Mouse (Mus musculus): Measurements from ENCODE around the gene Gpc5.

Gpc5 gene

DNA sequence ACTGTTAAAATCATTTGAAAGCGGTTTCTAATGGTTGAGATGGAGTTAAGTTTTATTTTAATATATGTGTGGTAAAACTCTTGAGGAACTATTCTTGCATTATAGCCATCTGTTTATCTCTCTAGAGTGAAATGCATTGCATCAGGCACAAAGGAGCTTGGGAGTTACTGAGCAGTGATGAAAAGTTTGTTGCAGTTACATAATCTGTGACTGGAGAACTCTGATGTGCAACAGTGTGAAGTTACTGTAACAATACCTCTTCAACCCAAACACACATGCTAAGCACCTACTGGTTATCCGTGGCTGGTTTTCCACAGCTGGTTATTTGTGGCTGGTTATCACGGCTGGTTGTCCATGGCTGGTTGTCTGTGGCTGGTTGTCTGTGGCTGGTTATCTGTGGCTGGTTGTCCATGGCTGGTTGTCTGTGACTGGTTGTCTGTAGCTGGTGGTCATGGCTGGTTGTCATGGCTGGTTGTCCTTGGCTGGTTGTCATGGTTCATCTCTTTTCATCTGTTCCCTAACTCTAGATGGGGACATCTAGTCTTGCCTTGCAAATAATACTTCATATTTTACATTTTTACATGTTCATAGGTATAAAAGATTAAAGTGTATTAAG lies 273.4 kb downstream of the Gpc5 start:
- no peak for DNase-seq (ENCODE audit: extremely low read depth, low read depth)

DNA sequence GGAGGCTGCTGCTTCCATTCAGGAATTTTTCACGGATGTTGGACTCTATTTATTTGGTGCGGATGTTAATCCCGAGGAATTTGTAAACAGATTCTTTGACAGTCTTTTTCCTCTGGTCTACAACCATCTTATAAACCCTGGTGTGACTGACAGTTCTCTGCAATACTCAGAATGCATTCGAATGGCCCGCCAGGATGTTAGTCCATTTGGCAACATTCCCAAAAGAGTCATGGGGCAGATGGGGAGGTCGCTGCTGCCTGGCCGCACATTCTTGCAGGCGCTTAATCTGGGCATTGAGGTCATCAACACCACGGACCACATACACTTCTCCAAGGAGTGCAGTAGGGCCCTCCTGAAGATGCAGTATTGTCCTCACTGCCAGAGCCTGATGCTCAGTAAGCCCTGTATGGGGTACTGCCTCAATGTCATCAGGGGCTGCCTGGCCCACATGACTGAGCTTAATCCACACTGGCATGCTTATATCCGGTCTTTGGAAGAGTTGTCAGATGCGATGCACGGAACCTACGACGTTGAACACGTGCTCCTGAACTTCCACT lies 277.7 kb downstream of the Gpc5 start:
- DNase-seq (ENCODE audit: extremely low read depth, low read depth) = no peak

DNA sequence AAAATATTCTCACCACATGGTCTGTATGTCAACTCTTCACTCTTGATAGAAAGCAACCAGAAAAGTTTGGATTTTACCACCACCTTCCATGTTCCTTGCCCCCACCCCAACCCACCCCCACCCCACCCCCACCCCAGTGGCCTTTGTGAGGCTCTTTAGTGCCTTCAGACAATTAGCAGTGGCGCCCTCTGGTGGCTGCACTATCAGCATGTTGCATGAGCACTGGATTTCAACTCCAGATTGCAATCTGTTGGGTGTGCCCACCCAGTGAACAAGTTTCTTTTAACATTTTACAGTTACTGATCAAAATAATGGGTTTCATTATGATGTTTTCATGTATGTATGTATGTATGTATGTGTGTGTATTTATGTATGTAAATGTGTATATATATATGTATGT lies 279.1 kb downstream of the Gpc5 start:
- DNase-seq (ENCODE audit: extremely low read depth, low read depth) = no peak

DNA sequence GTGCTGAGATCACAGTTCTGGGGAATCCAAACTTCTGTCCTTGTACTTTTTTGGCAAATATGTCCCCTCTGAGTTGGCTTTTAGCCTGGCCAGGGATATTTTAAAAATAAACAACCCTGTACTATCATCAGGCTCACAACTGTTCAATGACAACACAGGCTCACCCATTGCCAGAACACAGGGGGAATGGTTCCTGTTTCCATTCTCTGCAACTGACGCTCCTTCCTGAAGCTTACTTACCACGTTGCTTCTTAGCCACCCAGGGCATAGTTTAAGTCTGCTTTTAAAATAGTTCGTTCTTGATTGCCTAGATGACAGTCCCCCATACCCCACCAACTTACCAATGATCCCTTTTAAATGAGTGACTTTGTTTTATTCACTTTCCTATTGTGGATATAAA lies 299.8 kb downstream of the Gpc5 start:
- no peak for DNase-seq (ENCODE audit: extremely low read depth, low read depth)

DNA sequence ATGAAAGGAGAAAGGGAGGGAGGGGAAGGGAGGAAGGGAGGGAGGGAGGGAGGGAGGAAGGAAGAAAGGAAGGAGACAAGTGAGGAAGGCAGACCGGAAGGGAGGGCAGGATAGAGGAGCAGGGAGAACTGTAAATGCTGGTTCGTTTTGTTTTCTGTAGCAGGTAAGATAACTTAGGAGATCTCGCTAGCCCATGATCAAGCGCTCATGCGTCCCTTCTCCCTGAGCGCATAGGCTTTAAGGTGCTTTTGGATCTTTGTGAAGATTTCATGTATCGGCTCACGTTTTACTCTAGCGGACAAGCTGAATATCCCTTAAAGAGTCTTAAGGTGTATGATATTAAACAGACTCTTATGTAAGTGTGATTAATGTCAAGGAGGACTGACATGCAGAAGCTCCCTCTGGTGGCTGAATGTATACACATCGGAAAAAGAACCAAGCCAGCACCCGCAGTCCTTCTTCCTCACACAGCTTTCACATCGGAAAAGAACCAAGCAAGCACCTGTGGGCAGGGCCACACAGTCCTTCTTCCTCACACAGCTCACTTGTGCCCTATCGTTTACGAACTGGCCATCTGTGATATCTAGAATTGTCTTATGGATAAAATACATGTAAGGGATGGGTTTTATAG lies 301.0 kb downstream of the Gpc5 start:
- DNase-seq (ENCODE audit: extremely low read depth, low read depth) = peak; percentile 11

DNA sequence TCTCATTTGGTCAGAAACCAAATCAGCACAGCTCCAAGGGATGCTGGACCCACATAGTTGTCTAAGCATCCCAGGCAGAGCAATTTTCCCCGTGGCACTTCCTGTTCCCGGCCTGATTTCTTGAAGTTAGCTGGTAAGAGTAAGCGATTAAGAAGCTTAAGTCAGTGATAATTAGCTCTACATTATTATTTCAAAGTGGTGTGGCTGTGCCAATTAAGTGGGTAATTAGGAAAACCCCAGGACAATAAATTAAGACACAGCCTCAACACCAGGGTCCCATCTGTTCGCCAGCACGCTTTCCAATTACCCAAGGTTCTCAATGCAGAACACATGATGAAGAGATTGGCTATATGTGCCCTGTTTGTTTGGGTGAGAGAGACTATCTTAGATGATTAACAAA lies 314.6 kb downstream of the Gpc5 start:
- DNase-seq (ENCODE audit: extremely low read depth, low read depth) = no peak

DNA sequence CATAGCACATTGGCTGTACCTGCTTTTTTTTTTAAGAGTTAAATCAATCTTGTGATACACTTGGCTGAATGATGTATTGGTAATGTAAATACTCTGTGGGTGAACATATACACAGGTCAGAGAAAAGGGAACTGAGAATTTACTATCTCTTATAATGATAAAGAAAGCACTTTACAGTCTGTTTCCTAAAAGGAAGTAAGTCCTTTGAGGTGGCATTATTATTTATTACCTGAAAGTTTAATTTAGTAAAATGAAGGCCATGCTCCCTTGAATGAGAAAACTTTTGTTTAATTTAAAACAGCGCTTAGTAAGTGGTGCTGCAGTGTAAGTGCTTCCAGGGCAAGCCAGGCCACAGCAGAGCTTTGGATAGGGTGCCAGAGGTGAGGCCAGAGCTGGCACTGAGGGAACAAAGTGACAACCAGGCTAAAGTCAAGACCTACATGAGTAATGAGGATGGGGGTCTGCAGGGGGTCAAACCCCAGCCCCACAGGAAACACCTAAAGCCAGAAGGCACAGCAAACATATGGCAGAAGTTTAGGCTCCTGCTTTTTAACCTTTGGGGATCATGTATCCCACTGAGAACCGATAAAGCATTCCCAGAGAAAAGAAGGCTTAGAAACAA lies 315.4 kb downstream of the Gpc5 start:
- DNase-seq (ENCODE audit: extremely low read depth, low read depth) = no peak

DNA sequence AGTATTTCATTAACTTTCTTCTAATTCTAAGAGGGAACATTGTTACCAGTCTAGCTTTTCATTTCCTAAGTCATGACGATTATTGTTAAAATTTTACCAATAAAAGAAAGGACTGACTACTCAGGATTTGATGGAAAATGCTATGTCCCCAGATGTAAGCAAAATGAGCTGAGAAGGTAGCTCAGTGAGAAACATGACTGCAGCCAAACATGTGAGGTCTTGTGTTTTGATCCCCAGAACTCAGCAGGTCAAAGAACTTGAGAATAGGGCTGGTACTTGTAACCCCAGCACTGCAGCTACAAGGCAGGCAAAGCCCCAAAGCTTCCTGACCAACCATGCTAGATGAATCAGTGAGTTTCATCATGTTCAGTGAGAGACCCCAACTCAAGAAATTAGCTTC lies 318.9 kb downstream of the Gpc5 start:
- no peak for DNase-seq (ENCODE audit: extremely low read depth, low read depth)

DNA sequence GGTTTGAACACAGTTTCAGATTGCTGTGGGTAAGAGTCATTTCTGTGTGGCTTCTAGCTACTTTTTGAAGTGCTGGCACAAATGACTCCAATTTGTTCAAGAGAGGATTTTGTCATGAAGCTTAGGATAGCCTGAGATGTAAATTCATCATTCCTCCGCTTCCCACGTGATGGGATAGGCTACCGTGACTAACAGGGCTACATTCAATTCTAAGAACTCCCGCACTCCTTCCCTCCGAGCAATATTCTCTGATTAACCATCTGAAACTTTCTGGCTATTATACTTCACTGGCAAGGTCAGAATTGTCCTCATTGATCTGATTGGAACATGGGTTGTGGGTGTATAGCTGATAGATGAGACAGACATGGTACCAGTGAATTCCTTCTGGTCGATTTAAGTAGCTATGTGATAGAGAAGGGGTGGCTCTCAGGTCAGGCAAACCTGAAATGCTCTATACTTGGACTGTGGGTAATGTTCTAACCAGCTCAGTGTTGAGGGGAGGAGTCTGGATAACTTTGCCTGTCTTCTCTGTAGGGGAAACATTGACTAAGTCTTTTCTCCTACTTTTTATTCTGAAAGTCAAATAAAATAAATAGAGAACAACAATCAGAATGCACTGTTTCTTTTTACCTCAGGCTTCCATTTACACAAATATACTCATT lies 319.6 kb downstream of the Gpc5 start:
- no peak for DNase-seq (ENCODE audit: extremely low read depth, low read depth)

DNA sequence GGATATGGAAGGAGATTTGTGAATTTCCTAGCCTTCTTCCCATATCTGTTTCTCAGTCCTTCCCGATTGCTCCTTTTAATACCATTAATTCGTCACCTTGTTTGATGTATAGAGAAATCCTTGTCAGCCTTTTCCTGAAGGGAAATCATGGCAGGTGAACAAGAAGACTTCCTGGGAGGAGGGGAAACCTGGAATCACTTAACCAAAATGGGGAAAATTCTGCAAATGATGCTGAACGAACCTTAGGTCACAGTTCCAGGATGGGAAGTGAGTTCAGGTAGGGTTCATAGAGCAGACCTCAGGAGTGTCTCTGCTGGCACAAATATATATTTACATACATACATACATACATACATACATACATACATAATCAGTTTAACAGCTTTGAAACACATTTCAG lies 320.8 kb downstream of the Gpc5 start:
- DNase-seq (ENCODE audit: extremely low read depth, low read depth) = no peak

DNA sequence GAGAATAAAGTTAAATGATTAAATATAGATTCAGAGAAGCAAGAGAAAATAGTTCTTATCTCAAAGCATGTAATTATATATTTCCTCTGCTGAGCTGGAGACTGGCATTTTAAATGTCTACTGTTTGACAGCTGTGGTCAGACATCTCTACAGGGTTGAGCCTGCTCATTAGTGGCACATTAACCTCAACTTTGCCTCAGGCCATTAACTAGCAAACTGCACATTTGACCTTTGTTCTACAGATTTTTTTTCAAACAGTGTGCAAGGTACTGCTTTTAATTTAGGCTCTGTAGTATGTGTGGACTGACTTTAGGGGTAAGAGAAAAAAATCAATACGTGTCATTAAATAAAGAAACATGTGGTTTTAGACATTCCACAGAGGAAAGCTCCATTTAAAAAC lies 321.4 kb downstream of the Gpc5 start:
- DNase-seq (ENCODE audit: extremely low read depth, low read depth) = no peak

DNA sequence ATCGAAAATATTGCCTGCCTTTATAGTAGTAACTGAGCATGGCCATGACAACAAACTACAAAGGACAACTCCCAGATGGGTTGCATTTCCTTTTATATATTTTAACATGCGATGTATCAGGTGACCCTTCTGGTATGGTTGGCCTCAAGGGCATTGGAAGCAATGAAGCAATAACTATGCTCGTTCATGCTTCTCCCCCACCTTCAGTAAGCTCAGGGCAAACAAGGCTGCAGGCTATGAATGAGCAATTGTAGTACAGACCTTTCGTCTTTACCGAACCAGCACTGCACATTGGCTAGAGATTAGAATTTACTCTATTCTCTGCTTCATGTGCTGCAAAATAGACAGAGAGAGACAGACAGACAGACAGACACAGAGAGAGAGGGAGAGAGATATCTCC lies 322.5 kb downstream of the Gpc5 start:
- no peak for DNase-seq (ENCODE audit: extremely low read depth, low read depth)

DNA sequence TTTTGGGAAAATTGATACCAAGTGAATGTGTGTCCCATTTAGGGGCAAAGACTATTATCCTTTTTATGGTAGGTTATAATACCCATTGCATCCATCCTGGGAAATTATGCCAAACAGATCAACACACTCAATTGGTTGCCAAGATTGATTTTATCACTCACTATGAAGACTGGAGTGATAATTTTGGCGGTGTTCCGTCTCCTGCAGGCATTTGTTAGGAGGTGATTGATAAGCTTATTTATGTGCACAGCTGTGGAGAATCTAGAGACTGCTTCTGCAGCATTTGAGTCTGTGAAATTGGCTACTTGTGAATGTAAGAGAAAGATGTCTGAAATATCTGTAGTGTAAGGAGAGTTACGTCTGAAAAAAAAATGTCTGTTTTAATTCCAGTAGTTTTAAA lies 340.0 kb downstream of the Gpc5 start:
- DNase-seq (ENCODE audit: extremely low read depth, low read depth) = no peak

DNA sequence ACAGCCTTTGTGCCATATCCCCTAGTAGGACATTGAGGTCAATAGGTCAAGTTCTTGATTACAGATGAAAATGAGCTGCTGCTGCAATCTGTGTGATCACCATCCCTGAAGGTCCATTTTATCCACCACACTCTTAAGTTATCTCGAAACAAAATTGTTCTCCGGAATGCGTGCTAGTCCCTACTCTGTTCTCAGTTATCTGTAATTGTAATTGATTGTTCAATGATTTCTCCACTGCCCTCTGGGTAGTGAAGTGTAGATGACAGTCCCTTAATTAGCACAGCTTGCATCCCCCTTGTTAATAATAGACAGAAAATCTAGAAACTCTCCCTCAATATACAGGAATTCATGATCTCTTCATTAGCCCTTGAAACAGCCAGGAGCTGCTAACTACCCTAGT lies 340.4 kb downstream of the Gpc5 start:
- DNase-seq (ENCODE audit: extremely low read depth, low read depth) = no peak

DNA sequence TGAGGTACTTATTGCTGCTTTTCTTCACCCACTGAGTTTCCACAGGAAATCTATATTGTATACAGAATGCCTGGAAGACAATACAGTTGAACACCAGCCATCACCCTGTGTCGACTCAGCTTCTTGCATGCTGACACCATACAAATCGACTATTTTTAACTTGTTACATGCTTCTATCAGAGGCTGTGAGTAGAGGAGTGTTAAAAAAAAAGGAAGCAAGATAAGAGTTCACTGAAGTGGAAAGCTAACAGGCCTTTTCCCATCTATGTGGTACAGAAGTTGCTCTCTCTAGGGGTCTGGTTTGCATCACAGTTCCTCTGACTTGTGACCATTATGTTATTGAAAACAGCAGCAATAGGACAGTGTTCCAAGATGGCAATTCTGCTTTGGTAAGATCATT lies 344.6 kb downstream of the Gpc5 start:
- DNase-seq (ENCODE audit: extremely low read depth, low read depth) = peak; percentile 7

DNA sequence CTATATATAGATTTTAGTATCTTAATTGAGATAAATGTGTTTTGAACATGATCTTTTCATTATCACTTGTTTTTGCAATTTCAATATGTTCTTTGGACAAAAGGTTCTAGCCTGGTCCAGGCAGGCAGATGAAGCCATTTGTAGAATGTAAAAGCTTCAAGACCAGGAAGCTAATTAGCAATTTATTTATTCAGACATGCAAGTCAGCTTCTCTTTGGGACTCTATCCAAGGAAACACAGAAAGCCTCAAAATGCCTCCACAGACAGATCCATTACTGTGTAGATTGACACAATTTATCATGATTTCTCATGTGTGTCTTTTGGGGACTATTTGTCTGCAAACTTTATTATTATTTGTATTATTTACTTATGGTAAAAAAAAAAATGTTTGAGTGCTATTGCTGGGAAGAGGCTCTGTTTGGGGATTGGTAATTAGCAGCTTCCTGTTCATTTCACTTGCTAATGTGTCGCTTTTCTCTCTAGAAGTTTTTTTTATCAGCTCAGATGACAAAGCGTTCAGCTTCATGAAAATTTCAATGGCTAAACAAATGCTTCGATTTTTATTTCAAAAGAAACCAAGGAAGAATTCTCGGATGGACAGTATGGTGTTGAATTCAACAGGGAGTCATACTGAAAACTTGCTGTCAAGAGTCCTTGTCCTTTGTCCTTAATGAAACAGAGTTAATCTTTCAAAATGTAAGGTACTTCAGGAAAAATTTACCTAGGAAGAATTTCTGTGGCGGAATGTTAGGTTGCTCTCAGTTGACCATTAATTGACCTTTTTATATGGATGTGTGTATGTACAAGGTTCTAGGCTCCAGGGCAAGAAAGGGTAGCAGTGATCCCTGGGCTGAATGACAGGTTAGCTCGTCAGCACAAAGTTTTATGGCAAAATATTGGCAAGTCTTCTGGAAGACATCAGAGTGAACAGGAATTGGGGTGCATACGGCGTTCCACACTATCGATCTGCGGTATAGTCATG lies 353.1 kb downstream of the Gpc5 start:
- DNase-seq (ENCODE audit: extremely low read depth, low read depth) = no peak

DNA sequence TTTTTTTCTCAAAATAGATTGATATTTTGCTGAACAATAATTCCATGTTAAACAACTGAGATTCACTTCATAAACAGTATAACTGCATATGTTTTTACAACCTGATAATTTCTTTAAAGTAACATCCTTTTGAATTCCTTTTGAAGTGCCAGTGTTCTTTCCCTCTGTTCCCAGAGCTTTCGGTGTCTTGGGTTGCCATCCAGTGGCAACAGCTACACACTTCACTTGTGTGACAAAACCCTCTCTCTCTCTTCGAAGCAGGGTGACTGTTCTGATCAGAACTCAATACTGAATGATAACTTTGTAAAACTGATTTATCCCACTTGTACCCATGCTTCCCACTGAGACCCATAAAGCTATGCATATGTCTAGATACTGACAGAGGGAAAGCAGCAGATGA lies 358.9 kb downstream of the Gpc5 start:
- no peak for DNase-seq (ENCODE audit: extremely low read depth, low read depth)

DNA sequence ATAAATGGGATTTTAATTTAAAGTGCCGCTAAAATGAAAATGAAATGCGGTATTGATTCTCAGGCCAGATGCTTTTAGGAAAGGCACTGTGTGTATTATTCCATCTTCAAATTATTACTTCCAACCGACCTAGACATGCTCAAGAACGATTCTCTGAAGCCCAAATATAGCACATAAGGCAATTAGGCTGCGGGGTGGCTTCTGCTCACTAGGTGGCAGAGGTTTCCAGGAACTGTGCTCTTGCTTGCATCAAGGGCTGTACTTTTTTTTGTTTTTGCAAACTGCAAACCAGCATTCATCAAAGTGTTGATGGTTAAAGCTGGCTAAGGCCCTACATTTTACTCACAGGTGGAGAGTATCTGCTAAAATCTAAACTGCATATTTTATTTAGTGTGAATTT lies 375.9 kb downstream of the Gpc5 start:
- DNase-seq (ENCODE audit: extremely low read depth, low read depth) = no peak

DNA sequence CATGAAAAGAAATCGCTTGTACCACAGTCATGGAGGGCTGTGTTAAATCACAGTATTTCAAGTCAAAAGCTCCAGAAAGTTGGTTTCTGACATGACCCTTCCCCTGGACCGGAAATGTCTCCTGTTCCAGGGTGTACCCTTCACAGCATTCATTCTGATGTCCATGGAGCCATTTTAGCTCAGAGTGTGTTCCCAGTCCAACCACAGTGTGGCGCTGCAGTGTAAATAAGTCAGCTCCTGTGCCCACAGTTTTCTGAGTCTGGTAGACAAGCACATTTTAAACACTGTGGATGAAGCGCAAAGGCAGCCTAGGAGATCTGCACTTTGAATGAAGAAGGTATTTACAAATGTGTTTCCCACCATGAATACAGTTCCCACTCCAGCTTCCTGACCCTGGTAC lies 383.2 kb downstream of the Gpc5 start:
- peak; percentile 32 for DNase-seq (ENCODE audit: extremely low read depth, low read depth)

DNA sequence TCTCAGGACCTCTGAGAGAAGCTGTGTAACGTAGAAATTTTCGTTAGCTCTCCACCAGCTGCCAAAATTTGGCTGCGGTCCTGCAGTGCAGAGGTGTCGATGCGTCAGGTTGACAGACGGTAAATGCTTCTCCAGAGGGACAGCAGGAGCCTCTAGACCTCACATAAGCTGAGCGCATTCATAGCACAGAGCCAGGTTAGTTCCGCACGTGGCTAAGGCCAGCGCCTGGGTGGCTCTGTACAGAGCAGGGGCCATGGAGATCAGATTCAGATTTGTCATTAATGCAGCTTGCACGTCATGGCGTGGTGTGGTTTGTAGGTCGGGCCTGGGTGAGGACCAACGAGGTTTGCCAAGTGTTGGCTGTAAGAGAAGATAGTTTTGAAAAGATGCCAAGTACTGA lies 385.3 kb downstream of the Gpc5 start:
- no peak for DNase-seq (ENCODE audit: extremely low read depth, low read depth)

DNA sequence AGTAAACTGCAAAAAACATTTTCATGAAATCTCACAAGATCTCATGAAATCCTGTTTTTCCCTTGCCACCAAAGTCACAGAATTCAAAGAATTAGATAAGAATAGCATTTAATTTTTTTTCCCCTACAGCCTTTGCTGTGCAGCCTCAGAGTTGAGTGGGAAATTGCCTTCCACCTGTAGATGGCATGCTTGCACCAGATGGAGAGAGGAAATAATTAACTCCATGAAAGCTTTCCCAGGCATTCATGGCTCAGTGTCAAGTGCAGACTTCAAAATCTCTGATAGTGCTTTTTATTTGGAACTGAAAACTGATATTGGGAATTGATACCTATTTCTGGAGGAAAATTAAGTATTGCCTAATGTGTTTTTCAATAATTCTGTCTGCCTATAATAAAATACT lies 393.1 kb downstream of the Gpc5 start:
- no peak for DNase-seq (ENCODE audit: extremely low read depth, low read depth)
